Mouse (Mus musculus) R1 (cell line): ENCODE results near the gene Kazald1.

ENCODE experiments used
- DNase-seq: peaks from one replicate; pipeline ENCODE4 v3.0.0-alpha.2; 2018; ENCODE audit warnings: low read depth, low spot score

Kazald1 gene

GRCm38 (mm10) chr19:45048644-45049365 is 26.2 kb upstream of the Kazald1 start:
- DNase-seq = no peak

- no peak for DNase-seq
Observed at GRCm38 (mm10) chr19:45049523-45049922, 25.5 kb upstream of the Kazald1 start.

GRCm38 (mm10) chr19:45053451-45053850 is 21.6 kb upstream of the Kazald1 start:
- DNase-seq = no peak

- no peak for DNase-seq
Observed at GRCm38 (mm10) chr19:45054892-45055690, 19.9 kb upstream of the Kazald1 start.

- peak; percentile 75 for DNase-seq
Observed at GRCm38 (mm10) chr19:45056364-45056763, 18.7 kb upstream of the Kazald1 start.

- no peak for DNase-seq
Observed at GRCm38 (mm10) chr19:45056908-45057698, 17.9 kb upstream of the Kazald1 start.

- DNase-seq = no peak
Observed at GRCm38 (mm10) chr19:45057724-45058112, 17.3 kb upstream of the Kazald1 start.

- DNase-seq = peak; percentile 99
Observed at GRCm38 (mm10) chr19:45058113-45058839, 16.8 kb upstream of the Kazald1 start.

GRCm38 (mm10) chr19:45058841-45059240 is 16.2 kb upstream of the Kazald1 start:
- no peak for DNase-seq

- peak; percentile 74 for DNase-seq
Observed at GRCm38 (mm10) chr19:45063565-45064292, 11.3 kb upstream of the Kazald1 start.

- no peak for DNase-seq
Observed at GRCm38 (mm10) chr19:45065226-45065625, 9.8 kb upstream of the Kazald1 start.

GRCm38 (mm10) chr19:45067170-45067569 is 7.9 kb upstream of the Kazald1 start:
- DNase-seq = no peak

- DNase-seq = no peak
Observed at GRCm38 (mm10) chr19:45067758-45068510, 7.1 kb upstream of the Kazald1 start.

GRCm38 (mm10) chr19:45073871-45074542 is 1.0 kb upstream of the Kazald1 start:
- peak; percentile 92 for DNase-seq

- DNase-seq = peak; percentile 43
Observed at GRCm38 (mm10) chr19:45075323-45076035, 438 bp downstream of the Kazald1 start.

- DNase-seq = no peak
Observed at GRCm38 (mm10) chr19:45076036-45076575, 1.1 kb downstream of the Kazald1 start.

GRCm38 (mm10) chr19:45076586-45077510 is 1.8 kb downstream of the Kazald1 start:
- peak; percentile 57 for DNase-seq
